Mouse (Mus musculus) hindbrain, embryonic 12.5 days (tissue): ENCODE results near the gene Gm765. TPM values are rescaled to one million over a fixed set of nuclear protein-coding genes. Genes with fewer than 3 reads are reported as not detected.

Experiments used
- ATAC-seq: fragments of 200-750 bp; cut with Nextera tagmentation; 2 replicates; pipeline ENCODE4 v1.8.0; 2017; ENCODE audit warnings: moderate TSS enrichment; ENCODE audit not compliant: low FRiP score
- H3K27ac ChIP-seq: fragments of 300-500 bp; sonication (generic); 2 replicates; pipeline ENCODE4 v1.5.1; 2016; ENCODE audit warnings: mild to moderate bottlenecking
- H3K27me3 ChIP-seq: fragments of 300-500 bp; sonication (generic); 2 replicates; pipeline ENCODE4 v1.6.1; 2016; ENCODE audit warnings: mild to moderate bottlenecking
- H3K36me3 ChIP-seq: fragments of 300-500 bp; sonication (generic); 2 replicates; pipeline ENCODE4 v1.6.1; 2016; ENCODE audit warnings: mild to moderate bottlenecking
- H3K4me1 ChIP-seq: fragments of 300-500 bp; sonication (generic); 2 replicates; pipeline ENCODE4 v1.6.1; 2016
- H3K4me2 ChIP-seq: fragments of 300-500 bp; sonication (generic); replicated peaks from 2 replicates; pipeline ENCODE4 v1.6.1; 2016; ENCODE audit warnings: mild to moderate bottlenecking
- H3K4me3 ChIP-seq: fragments of 300-500 bp; sonication (generic); 2 replicates; pipeline ENCODE4 v1.5.1; 2016; ENCODE audit warnings: mild to moderate bottlenecking
- H3K9ac ChIP-seq: fragments of 300-500 bp; sonication (generic); 2 replicates; pipeline ENCODE4 v1.6.1; 2016; ENCODE audit warnings: mild to moderate bottlenecking, moderate library complexity
- H3K9me3 ChIP-seq: fragments of 300-500 bp; sonication (generic); replicated peaks from 2 replicates; pipeline ENCODE4 v1.6.1; 2016; ENCODE audit warnings: mild to moderate bottlenecking
- WGBS: fragments of 180-500 bp; shearing (Covaris S2); methylation state at CpG from one replicate; pipeline ENCODE4 v1.1.7; 2016; 5-methylcytosine and 5-hydroxymethylcytosine counted together
- polyA plus RNA-seq: library from polyadenylated mRNA; unstranded; fragments of >200 nt; fragmentation: Nextera tagmentation; extraction: Ambion mirVana; gene quantifications from 2 replicates; pipeline ENCODE4 v1.2.1, GENCODE M21; 2016

The Gm765 gene
- polyA plus RNA-seq, 1 experiment from 2014 or later: not detected

DNA sequence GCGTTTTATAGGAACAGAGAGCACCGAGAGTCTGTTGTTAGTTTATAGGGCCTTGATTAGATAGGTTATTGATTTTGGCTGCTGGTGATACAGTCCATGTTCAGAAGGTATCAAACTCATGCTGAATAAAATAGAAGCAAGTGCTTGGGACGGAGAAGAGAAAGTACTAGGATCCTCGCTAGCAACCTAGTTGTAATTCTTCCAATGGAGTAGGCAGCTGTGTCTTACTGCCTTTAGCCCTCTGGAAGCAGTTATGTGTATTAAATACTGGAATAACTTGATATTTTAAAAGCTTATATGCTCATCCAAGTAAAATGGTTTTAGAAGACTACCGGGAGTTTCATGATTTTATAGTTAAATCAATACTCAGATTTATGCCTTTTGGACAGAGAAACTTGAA is 132.3 kb downstream of the Gm765 start:
- Histone ChIP-seq H3K27ac (no peak overlapping the region), H3K4me2 (no peak overlapping the region), H3K9ac (no peak overlapping the region), H3K27me3 (no peaks in the 10 kb centered on the region), H3K36me3 (no peaks in the 10 kb centered on the region), H3K4me3 (no peak overlapping the region), H3K4me1 (no peaks in the 10 kb centered on the region), H3K9me3 (no peaks in the 10 kb centered on the region)
- 89% methylated on average over 5 of the region's 5 CpGs for WGBS
- no peak for ATAC-seq

DNA sequence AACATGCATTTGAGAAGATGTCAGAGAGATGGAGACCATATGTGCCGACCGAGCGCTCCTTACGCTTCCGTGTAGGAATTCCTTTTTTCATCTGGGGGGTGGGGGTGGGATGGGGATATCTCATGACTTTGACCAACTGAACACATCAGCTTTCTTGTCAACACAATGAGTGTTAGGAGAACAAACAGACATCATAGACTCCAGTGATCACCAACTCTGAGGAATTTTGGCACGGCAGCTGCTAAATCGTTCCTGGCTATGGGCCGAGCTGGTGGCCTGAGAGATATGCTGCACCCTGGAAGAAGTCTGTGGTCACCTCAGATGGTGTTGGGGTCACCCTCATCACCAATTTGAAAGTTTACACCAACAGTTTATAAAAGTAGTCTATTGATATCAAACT is 134.5 kb downstream of the Gm765 start:
- Histone ChIP-seq H3K27me3 (no peaks in the 10 kb centered on the region), H3K4me1 (no peaks in the 10 kb centered on the region), H3K27ac (no peak overlapping the region), H3K4me2 (no peak overlapping the region), H3K9me3 (no peaks in the 10 kb centered on the region), H3K36me3 (no peaks in the 10 kb centered on the region), H3K9ac (no peak overlapping the region), H3K4me3 (no peak overlapping the region)
- 95% methylated on average over 8 of the region's 8 CpGs for WGBS
- ATAC-seq: no peak

DNA sequence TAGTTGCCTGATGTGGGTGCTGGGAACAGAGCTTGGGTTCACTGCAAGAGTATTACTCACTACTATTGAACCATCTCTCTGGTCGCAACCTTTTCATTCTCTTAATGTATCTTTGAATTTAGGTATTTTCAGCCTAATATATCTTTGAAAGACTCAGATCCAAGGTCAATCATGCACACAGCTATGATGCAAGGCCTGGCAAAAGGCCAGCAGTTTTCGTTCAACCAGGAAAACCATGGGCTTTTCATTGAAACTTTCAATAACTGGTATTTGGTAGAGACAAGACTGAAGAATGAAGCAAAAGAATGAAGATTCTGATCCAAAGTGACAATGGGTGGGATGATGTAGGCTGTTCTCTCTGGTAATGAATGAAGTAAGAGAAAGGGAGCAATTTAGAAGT is 143.8 kb downstream of the Gm765 start:
- H3K27ac ChIP-seq: no peak overlapping the region
- ATAC-seq: no peak
- H3K27me3 ChIP-seq: no peaks in the 10 kb centered on the region
- H3K4me1 ChIP-seq: no peaks in the 10 kb centered on the region
- H3K4me2 ChIP-seq: no peak overlapping the region
- no peaks in the 10 kb centered on the region for H3K36me3 ChIP-seq
- H3K9ac ChIP-seq: no peak overlapping the region
- 89% methylated on average over 2 of the region's 2 CpGs for WGBS
- no peak overlapping the region for H3K4me3 ChIP-seq
- H3K9me3 ChIP-seq: no peaks in the 10 kb centered on the region

DNA sequence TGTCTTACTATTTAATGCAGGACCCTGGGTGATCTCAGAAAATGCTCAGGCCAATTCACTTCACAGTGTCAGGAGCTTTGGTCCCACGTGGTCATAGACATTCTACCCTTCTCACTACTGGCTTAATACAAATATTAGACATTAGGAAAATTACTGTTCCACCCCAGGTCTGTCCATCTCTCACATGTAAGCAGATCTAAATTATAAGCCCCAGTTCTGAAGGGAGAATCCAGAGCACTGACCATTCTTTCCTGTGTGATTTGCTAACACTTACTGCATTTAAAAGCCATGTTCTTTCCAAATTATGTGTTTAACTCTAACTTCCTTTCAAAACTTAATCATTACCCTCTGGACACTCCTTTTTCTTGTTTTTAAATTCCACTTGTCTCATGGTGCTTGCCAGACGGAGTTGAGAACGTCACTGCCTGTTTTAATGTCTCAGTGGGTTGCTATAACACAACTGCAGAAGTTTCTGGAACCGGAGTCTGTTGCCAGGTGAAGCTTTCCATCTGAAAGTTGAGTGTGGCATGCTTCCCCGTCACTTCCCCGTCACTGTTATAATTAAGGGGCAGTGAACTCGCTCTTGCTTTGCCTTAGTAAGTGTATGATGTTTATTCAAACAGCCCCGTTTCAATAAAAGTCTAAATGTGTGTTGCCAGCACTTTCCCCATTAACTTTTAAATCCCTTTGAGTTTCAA is 151.7 kb downstream of the Gm765 start:
- Histone ChIP-seq H3K27me3 (no peaks in the 10 kb centered on the region), H3K4me3 (no peak overlapping the region), H3K9ac (no peak overlapping the region), H3K4me2 (no peak overlapping the region), H3K9me3 (no peaks in the 10 kb centered on the region), H3K36me3 (no peaks in the 10 kb centered on the region), H3K27ac (no peak overlapping the region), H3K4me1 (no peaks in the 10 kb centered on the region)
- ATAC-seq: no peak
- WGBS: 82% methylated on average over 8 of the region's 8 CpGs
